Mouse (Mus musculus) heart, embryonic 15.5 days (tissue): ENCODE data around the gene Cenpv. TPM values are rescaled to one million over a fixed set of nuclear protein-coding genes. Genes with fewer than 3 reads are reported as not detected.
A peak's percentile ranks its signal among the peaks of the same experiment; 100 is the strongest.

ENCODE experiments used
- ATAC-seq: fragments of 200-750 bp; cut with Nextera tagmentation; replicated peaks from 2 replicates; pipeline ENCODE4 v1.8.0; 2017; ENCODE audit warnings: low read depth, moderate TSS enrichment; ENCODE audit not compliant: insufficient number of reproducible peaks, insufficient read depth, low FRiP score
- H3K27ac ChIP-seq: fragments of 300-500 bp; sonication (generic); 2 replicates; pipeline ENCODE4 v1.5.1; 2015; ENCODE audit warnings: mild to moderate bottlenecking, inconsistent platforms
- H3K27me3 ChIP-seq: fragments of 300-500 bp; sonication (generic); 2 replicates; pipeline ENCODE4 v1.6.1; 2015; ENCODE audit warnings: inconsistent platforms
- H3K36me3 ChIP-seq: fragments of 300-500 bp; sonication (generic); 2 replicates; pipeline ENCODE4 v1.6.1; 2015; ENCODE audit warnings: mild to moderate bottlenecking, inconsistent platforms
- H3K4me1 ChIP-seq: fragments of 300-500 bp; sonication (generic); replicated peaks from 2 replicates; pipeline ENCODE4 v1.6.1; 2015; ENCODE audit warnings: inconsistent platforms
- H3K4me2 ChIP-seq: fragments of 300-500 bp; sonication (generic); 2 replicates; pipeline ENCODE4 v1.6.1; 2015; ENCODE audit warnings: inconsistent platforms, mild to moderate bottlenecking, moderate library complexity
- H3K4me3 ChIP-seq: fragments of 300-500 bp; sonication (generic); 2 replicates; pipeline ENCODE4 v1.5.1; 2015; ENCODE audit warnings: mild to moderate bottlenecking, inconsistent platforms
- H3K9ac ChIP-seq: fragments of 300-500 bp; sonication (generic); 2 replicates; pipeline ENCODE4 v1.6.1; 2015; ENCODE audit warnings: mild to moderate bottlenecking, inconsistent platforms
- H3K9me3 ChIP-seq: fragments of 300-500 bp; sonication (generic); replicated peaks from 2 replicates; pipeline ENCODE4 v1.6.1; 2016; ENCODE audit warnings: inconsistent platforms
- WGBS: fragments of 180-500 bp; shearing (Covaris S2); methylation state at CpG from one replicate; pipeline ENCODE4 v1.1.7; 2015; ENCODE audit warnings: mixed read lengths; 5-methylcytosine and 5-hydroxymethylcytosine counted together
- polyA plus RNA-seq: library from polyadenylated mRNA; unstranded; fragments of >200 nt; fragmentation: Nextera tagmentation; extraction: Ambion mirVana; gene quantifications from 2 replicates; pipeline ENCODE4 v1.2.1, GENCODE M21; 2015

Gene Cenpv
- polyA plus RNA-seq, 1 experiment from 2014 or later = 17.1 TPM

- H3K9ac ChIP-seq = no peak overlapping the region
- H3K36me3 ChIP-seq = no peaks in the 10 kb centered on the region
- H3K27me3 ChIP-seq = no peaks in the 10 kb centered on the region
- no peak overlapping the region for H3K4me3 ChIP-seq
- H3K9me3 ChIP-seq = no peaks in the 10 kb centered on the region
- whole genome bisulfite sequencing = 46% methylated on average over 1 of the region's 1 CpGs
- no peak overlapping the region for H3K27ac ChIP-seq
- 0 out of 2 replicates have a peak, but pooled peaks cover 2% of the 10 kb centered on the region for H3K4me1 ChIP-seq
- no peak for ATAC-seq
- no peak overlapping the region for H3K4me2 ChIP-seq
Observed at GRCm38 (mm10) chr11:62566211-62566610, 27.1 kb upstream of the Cenpv start.

- Histone ChIP-seq H3K4me3 (no peak overlapping the region), H3K9me3 (no peaks in the 10 kb centered on the region), H3K36me3 (no peaks in the 10 kb centered on the region), H3K4me1 (0 out of 2 replicates have a peak, but pooled peaks cover 2% of the 10 kb centered on the region), H3K4me2 (no peak overlapping the region), H3K27ac (no peak overlapping the region), H3K27me3 (no peaks in the 10 kb centered on the region), H3K9ac (no peak overlapping the region)
- no peak for ATAC-seq
- WGBS = 57% methylated on average over 7 of the region's 7 CpGs
Observed at GRCm38 (mm10) chr11:62565747-62566146, 26.7 kb upstream of the Cenpv start.

DNA sequence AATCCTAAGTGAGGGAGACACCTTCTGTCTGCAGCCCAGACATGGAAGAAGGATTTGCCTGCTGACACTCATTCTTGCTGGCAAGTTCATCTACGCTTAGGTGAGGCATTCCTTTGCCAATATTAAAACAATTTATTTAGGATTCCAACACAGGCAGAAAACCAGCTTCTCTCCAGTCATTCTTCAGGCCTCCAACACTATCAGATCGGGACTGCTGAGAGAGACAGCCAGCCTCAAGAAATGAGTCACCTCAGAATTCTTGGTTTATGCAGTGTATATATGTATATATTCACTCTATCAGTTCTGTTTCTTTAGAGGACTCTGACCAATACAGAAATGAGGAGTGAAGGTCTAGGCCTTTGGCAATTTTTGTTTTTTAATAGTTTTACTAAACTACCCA is 24.5 kb upstream of the Cenpv start:
- no peaks in the 10 kb centered on the region for H3K9me3 ChIP-seq
- no peaks in the 10 kb centered on the region for H3K27me3 ChIP-seq
- H3K4me2 ChIP-seq = no peak overlapping the region
- H3K4me1 ChIP-seq = peaks cover 7% of the 10 kb centered on the region
- ATAC-seq = no peak
- H3K36me3 ChIP-seq = no peaks in the 10 kb centered on the region
- no peak overlapping the region for H3K9ac ChIP-seq
- no peak overlapping the region for H3K27ac ChIP-seq
- H3K4me3 ChIP-seq = no peak overlapping the region
- WGBS = 79% methylated on average over 2 of the region's 2 CpGs

GRCm38 (mm10) chr11:62560463-62561016 is 21.5 kb upstream of the Cenpv start:
- Histone ChIP-seq H3K27ac (no peak overlapping the region), H3K4me2 (peak overlapping the region; percentile 75), H3K4me3 (peak overlapping the region; percentile 47), H3K9ac (peak overlapping the region; percentile 21), H3K36me3 (peaks cover 4% of the 10 kb centered on the region; the same call in 1 of the 2 replicates), H3K9me3 (no peaks in the 10 kb centered on the region), H3K27me3 (no peaks in the 10 kb centered on the region), H3K4me1 (peaks cover 5% of the 10 kb centered on the region)
- no peak for ATAC-seq
- WGBS = 29% methylated on average over 43 of the region's 43 CpGs

- H3K4me3 ChIP-seq = no peak overlapping the region
- H3K9ac ChIP-seq = no peak overlapping the region
- WGBS = 33% methylated on average over 6 of the region's 6 CpGs
- H3K36me3 ChIP-seq = peaks cover 11% of the 10 kb centered on the region
- H3K27ac ChIP-seq = no peak overlapping the region
- no peaks in the 10 kb centered on the region for H3K9me3 ChIP-seq
- H3K4me1 ChIP-seq = peaks cover 15% of the 10 kb centered on the region
- H3K27me3 ChIP-seq = no peaks in the 10 kb centered on the region
- H3K4me2 ChIP-seq = no peak overlapping the region
- ATAC-seq = 0 out of 2 replicates have a peak, but pooled peaks have one; percentile 39
Observed at GRCm38 (mm10) chr11:62558961-62559646, 20.0 kb upstream of the Cenpv start.

GRCm38 (mm10) chr11:62558152-62558551 is 19.1 kb upstream of the Cenpv start:
- H3K36me3 ChIP-seq = peaks cover 21% of the 10 kb centered on the region
- H3K4me3 ChIP-seq = no peak overlapping the region
- peaks cover 25% of the 10 kb centered on the region for H3K4me1 ChIP-seq
- no peak for ATAC-seq
- no peaks in the 10 kb centered on the region for H3K27me3 ChIP-seq
- WGBS = 61% methylated on average over 2 of the region's 2 CpGs
- H3K4me2 ChIP-seq = no peak overlapping the region
- H3K9ac ChIP-seq = no peak overlapping the region
- H3K9me3 ChIP-seq = no peaks in the 10 kb centered on the region
- no peak overlapping the region for H3K27ac ChIP-seq

GRCm38 (mm10) chr11:62557205-62557604 is 18.1 kb upstream of the Cenpv start:
- Histone ChIP-seq H3K27ac (no peak overlapping the region), H3K36me3 (peaks cover 23% of the 10 kb centered on the region), H3K4me3 (no peak overlapping the region), H3K4me1 (peaks cover 25% of the 10 kb centered on the region), H3K4me2 (no peak overlapping the region), H3K9me3 (no peaks in the 10 kb centered on the region), H3K27me3 (no peaks in the 10 kb centered on the region), H3K9ac (no peak overlapping the region)
- 58% methylated on average over 5 of the region's 5 CpGs for WGBS
- ATAC-seq = no peak

DNA sequence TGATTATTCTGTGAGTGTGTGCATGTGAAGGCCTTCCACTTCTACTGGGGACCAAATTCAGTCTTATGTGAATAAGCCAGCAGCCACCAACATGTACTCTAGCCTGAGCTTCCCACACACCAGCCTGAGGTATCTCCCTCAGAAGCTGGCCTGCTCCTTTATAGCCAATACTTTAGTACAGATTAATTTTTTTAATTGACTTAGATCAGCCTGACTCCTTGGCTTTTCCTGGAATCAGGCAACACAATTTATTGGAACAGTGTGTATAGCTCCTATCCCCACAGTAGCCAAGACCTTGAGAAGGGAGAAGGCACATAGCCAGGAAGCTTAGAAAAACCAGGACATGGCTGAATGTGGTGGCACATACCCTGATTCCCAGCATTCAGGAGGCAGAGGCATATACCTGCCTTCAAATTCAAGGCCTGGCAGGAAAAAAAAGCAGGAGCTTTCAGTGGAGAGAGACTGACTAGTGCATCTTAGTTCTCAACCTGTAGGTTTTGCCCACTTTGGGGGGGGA is 16.9 kb upstream of the Cenpv start:
- Histone ChIP-seq H3K9me3 (no peaks in the 10 kb centered on the region), H3K4me1 (peaks cover 25% of the 10 kb centered on the region), H3K36me3 (peaks cover 23% of the 10 kb centered on the region), H3K4me3 (no peak overlapping the region), H3K4me2 (no peak overlapping the region), H3K9ac (no peak overlapping the region), H3K27ac (no peak overlapping the region; the same call in 1 of the 2 replicates), H3K27me3 (no peaks in the 10 kb centered on the region)
- no peak for ATAC-seq

GRCm38 (mm10) chr11:62554934-62555517 is 16.0 kb upstream of the Cenpv start:
- peaks cover 23% of the 10 kb centered on the region for H3K36me3 ChIP-seq
- H3K4me3 ChIP-seq = peak overlapping the region; percentile 57

DNA sequence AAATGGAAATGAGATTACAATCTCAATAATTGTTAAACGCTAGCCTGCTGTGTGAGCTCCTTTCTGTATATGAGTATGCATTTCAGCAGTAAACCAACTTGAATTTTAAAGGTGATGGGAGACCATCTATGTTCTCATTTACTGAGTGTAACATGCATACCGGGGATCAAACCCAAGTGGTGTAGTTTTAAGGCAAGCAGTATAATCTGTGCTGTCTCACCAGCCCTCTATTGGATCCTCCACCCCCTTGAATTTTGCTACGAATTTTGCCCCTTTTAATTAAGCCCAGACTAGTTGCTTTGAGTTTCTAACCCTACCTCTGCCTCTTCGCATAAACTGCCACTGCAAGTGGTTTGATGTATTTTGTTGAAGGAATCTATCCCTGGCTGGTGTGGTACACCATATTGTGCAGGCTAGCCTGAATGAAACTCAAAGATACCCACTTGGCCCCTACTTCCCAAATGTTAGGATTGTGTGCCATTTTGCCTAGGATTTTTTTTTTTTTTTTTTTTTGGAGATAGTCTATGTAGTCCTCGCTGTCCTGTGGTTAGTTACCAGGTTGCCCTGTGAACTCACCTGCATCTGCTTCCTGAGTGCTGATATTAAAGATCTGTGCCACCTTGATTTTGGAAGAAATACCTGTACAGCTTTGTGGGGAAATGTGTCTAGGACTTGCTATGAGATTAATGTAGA is 15.2 kb upstream of the Cenpv start:
- H3K4me3 ChIP-seq = peak overlapping the region; percentile 57
- H3K4me1 ChIP-seq = peaks cover 29% of the 10 kb centered on the region
- H3K4me2 ChIP-seq = peak overlapping the region; percentile 90
- H3K9ac ChIP-seq = peak overlapping the region; percentile 51
- no peak overlapping the region for H3K27ac ChIP-seq
- H3K9me3 ChIP-seq = no peaks in the 10 kb centered on the region
- 75% methylated on average over 5 of the region's 5 CpGs for WGBS
- H3K36me3 ChIP-seq = peaks cover 23% of the 10 kb centered on the region
- no peaks in the 10 kb centered on the region for H3K27me3 ChIP-seq
- ATAC-seq = no peak

More at GRCm38 (mm10) chr11:62554934-62555517, 16.0 kb upstream of the Cenpv start:
- H3K4me2 ChIP-seq = peak overlapping the region; percentile 90
- no peak overlapping the region for H3K27ac ChIP-seq
- no peak overlapping the region for H3K9ac ChIP-seq
- ATAC-seq = no peak
- H3K9me3 ChIP-seq = no peaks in the 10 kb centered on the region
- peaks cover 25% of the 10 kb centered on the region for H3K4me1 ChIP-seq
- H3K27me3 ChIP-seq = no peaks in the 10 kb centered on the region

DNA sequence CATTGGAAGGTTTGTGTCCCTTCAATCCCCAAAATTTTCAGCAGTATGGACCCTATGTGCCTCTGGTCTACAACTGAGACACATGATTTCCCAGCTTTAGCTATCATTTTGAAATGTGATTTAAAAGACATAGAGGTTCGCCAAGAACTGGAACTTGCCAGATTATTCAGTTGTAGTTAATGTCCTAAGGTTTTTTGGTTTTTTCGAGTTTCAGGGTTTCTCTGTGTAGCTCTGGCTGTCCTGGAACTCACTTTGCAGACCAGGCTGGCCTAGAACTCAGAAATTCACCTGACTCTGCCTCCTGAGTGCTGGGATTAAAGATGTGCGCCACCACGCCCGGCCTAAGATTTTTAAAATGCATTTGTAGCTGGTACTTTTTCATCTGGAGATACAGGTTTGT is 14.6 kb upstream of the Cenpv start:
- no peak for ATAC-seq
- 77% methylated on average over 5 of the region's 5 CpGs for WGBS
- peak overlapping the region; percentile 51 for H3K9ac ChIP-seq
- H3K4me2 ChIP-seq = peak overlapping the region; percentile 90
- H3K4me3 ChIP-seq = peak overlapping the region; percentile 57
- H3K27me3 ChIP-seq = no peaks in the 10 kb centered on the region
- H3K27ac ChIP-seq = no peak overlapping the region
- peaks cover 24% of the 10 kb centered on the region for H3K4me1 ChIP-seq
- H3K9me3 ChIP-seq = no peaks in the 10 kb centered on the region
- peaks cover 23% of the 10 kb centered on the region for H3K36me3 ChIP-seq
